Mouse (Mus musculus) forebrain, embryonic 12.5 days (tissue): Measurements from ENCODE around the gene Fat4. TPM values are rescaled to one million over a fixed set of nuclear protein-coding genes. Genes with fewer than 3 reads are reported as not detected.

ENCODE experiments used
- ATAC-seq: fragments of 200-750 bp; cut with Nextera tagmentation; 2 replicates; pipeline ENCODE4 v1.8.0; 2017; ENCODE audit warnings: moderate TSS enrichment; ENCODE audit not compliant: low FRiP score
- H3K27ac ChIP-seq: fragments of 300-500 bp; sonication (generic); 2 replicates; pipeline ENCODE4 v1.5.1; 2016; ENCODE audit warnings: mild to moderate bottlenecking
- H3K27me3 ChIP-seq: fragments of 300-500 bp; sonication (generic); 2 replicates; pipeline ENCODE4 v1.6.1; 2016; ENCODE audit warnings: mild to moderate bottlenecking
- H3K36me3 ChIP-seq: fragments of 300-500 bp; sonication (generic); replicated peaks from 2 replicates; pipeline ENCODE4 v1.6.1; 2016; ENCODE audit warnings: mild to moderate bottlenecking
- H3K4me1 ChIP-seq: fragments of 300-500 bp; sonication (generic); 2 replicates; pipeline ENCODE4 v1.6.1; 2016
- H3K4me2 ChIP-seq: fragments of 300-500 bp; sonication (generic); 2 replicates; pipeline ENCODE4 v1.6.1; 2016; ENCODE audit warnings: mild to moderate bottlenecking, moderate library complexity
- H3K4me3 ChIP-seq: fragments of 300-500 bp; sonication (generic); replicated peaks from 2 replicates; pipeline ENCODE4 v1.5.1; 2016; ENCODE audit warnings: mild to moderate bottlenecking
- H3K9ac ChIP-seq: fragments of 300-500 bp; sonication (generic); 2 replicates; pipeline ENCODE4 v1.6.1; 2016; ENCODE audit warnings: mild to moderate bottlenecking
- H3K9me3 ChIP-seq: fragments of 300-500 bp; sonication (generic); 2 replicates; pipeline ENCODE4 v1.6.1; 2016
- WGBS: fragments of 180-500 bp; shearing (Covaris S2); methylation state at CpG from one replicate; pipeline ENCODE4 v1.1.7; 2016; 5-methylcytosine and 5-hydroxymethylcytosine counted together
- polyA plus RNA-seq: library from polyadenylated mRNA; unstranded; fragments of >200 nt; fragmentation: Nextera tagmentation; extraction: Ambion mirVana; gene quantifications from 2 replicates; pipeline ENCODE4 v1.2.1, GENCODE M21; 2016

Fat4 gene
- polyA plus RNA-seq, 1 experiment from 2014 or later, result 15.6 TPM

DNA sequence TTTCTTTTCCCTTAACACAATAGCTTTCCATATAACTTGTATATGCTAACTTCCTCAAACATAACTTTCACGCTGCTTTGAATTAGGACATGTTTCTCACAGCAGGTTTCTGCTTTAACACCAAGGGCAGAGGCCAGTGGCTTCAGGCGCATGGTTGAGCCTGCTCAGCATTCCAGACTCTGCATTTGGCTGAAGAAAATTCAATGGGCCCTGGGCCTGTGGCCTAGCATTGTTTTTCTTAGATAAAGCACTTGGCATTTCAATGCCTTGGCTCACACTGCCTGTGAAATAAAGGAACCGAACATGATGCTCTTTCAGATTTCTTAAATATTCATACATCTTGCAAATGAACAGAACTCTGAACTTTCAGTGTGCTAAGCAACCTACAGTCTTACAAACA, 52.8 kb downstream of the Fat4 start:
- no peak overlapping the region for H3K4me3 ChIP-seq
- peaks cover 17% of the 10 kb centered on the region for H3K36me3 ChIP-seq
- no peaks in the 10 kb centered on the region for H3K9me3 ChIP-seq
- WGBS, result 13% methylated on average over 3 of the region's 3 CpGs
- H3K4me2 ChIP-seq, result no peak overlapping the region
- no peak for ATAC-seq
- no peak overlapping the region for H3K27ac ChIP-seq
- H3K9ac ChIP-seq, result no peak overlapping the region
- H3K27me3 ChIP-seq, result no peaks in the 10 kb centered on the region
- H3K4me1 ChIP-seq, result peaks cover 21% of the 10 kb centered on the region

DNA sequence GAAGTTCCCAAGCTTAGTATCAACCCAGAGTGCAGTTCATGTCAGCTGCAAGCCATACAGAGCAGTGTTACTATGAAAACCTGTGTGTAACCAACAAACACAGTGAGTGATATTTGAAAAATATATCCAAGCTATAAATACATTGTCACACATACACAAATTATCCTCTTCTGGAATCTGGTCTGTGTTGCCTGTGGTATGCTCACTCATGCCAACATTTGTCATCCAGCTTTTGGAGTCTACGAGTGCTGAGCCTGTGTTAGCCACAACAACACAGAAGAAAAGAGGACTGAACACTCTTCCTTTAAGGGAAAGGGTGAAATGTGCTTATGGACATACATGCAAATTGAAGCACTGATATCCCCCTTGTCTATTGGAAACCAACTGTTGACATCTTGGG, 53.6 kb downstream of the Fat4 start:
- H3K27me3 ChIP-seq, result no peaks in the 10 kb centered on the region
- no peak overlapping the region for H3K4me2 ChIP-seq
- peaks cover 17% of the 10 kb centered on the region for H3K4me1 ChIP-seq
- no peak overlapping the region for H3K4me3 ChIP-seq
- ATAC-seq, result no peak
- H3K27ac ChIP-seq, result no peak overlapping the region
- H3K36me3 ChIP-seq, result peaks cover 17% of the 10 kb centered on the region
- WGBS, result 76% methylated on average over 1 of the region's 1 CpGs
- H3K9me3 ChIP-seq, result no peaks in the 10 kb centered on the region
- H3K9ac ChIP-seq, result no peak overlapping the region

DNA sequence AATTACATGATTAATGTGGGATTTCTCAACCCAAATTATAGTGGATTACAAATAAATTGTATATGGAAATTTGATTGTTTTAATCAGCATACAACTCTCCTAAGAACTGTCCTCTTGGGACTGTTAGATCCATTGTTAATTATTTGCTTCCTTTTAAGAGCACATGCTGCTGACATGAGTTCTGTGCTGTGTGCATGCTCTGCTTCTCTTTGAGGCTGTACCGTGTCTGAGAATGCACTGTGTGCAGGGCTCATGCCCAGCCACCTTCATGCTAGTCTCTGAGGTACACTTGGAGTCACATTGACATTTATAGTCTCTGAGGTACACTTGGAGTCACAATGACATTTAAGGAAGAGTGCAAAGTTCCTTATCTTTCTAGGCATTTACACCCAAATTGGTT, 58.4 kb downstream of the Fat4 start:
- Histone ChIP-seq H3K9me3 (no peaks in the 10 kb centered on the region), H3K9ac (no peak overlapping the region), H3K36me3 (peaks cover 29% of the 10 kb centered on the region), H3K27me3 (no peaks in the 10 kb centered on the region), H3K27ac (no peak overlapping the region), H3K4me1 (0 out of 2 replicates have a peak, but pooled peaks cover 2% of the 10 kb centered on the region), H3K4me3 (no peak overlapping the region), H3K4me2 (no peak overlapping the region)
- 87% methylated on average over 1 of the region's 1 CpGs for WGBS
- no peak for ATAC-seq

DNA sequence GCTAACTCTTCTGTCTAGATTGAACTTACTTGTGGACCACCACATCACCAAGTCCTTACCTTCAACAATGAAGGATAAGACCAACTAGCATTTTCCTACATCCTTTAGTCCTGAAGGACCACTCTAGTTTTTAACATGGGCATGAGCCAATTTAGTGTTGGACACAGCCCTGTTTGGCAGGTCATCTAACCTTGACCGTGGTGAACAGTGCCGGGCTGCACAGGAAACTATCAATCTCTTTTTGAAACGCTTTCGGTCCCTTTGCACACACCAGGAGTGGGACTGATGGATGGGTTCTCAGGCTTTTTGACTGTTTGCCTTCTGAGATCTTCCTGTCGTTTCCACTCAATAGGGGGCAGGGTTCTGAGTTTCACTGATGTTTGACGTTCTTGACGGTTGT, 61.0 kb downstream of the Fat4 start:
- Histone ChIP-seq H3K27ac (no peak overlapping the region), H3K4me2 (no peak overlapping the region), H3K36me3 (peaks cover 29% of the 10 kb centered on the region), H3K9me3 (no peaks in the 10 kb centered on the region), H3K4me3 (no peak overlapping the region), H3K4me1 (no peaks in the 10 kb centered on the region), H3K9ac (no peak overlapping the region), H3K27me3 (no peaks in the 10 kb centered on the region)
- ATAC-seq, result no peak
- 86% methylated on average over 7 of the region's 7 CpGs for WGBS

DNA sequence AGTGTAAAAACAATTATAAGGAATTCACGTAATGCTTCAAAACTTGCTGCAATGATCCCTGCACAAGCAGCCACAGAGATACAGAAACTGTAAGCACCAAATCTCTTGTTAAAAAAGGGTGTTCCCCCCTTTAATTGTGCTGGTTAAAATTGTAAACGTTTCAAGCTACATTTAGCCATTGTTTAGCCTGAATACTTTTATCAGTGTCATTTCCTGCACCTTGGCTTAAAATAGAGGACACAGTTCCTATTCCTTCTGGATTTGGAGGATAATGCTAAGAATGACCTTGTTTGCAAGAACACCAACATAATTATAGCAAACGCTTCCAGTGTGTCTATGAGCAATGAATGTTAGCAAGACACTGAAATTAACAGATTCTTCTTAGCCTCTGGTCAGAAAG, 65.9 kb downstream of the Fat4 start:
- H3K9ac ChIP-seq, result no peak overlapping the region
- no peaks in the 10 kb centered on the region for H3K27me3 ChIP-seq
- no peak overlapping the region for H3K4me2 ChIP-seq
- H3K36me3 ChIP-seq, result peaks cover 47% of the 10 kb centered on the region
- H3K27ac ChIP-seq, result no peak overlapping the region
- no peaks in the 10 kb centered on the region for H3K9me3 ChIP-seq
- 77% methylated on average over 3 of the region's 3 CpGs for WGBS
- no peaks in the 10 kb centered on the region for H3K4me1 ChIP-seq
- H3K4me3 ChIP-seq, result no peak overlapping the region
- no peak for ATAC-seq

DNA sequence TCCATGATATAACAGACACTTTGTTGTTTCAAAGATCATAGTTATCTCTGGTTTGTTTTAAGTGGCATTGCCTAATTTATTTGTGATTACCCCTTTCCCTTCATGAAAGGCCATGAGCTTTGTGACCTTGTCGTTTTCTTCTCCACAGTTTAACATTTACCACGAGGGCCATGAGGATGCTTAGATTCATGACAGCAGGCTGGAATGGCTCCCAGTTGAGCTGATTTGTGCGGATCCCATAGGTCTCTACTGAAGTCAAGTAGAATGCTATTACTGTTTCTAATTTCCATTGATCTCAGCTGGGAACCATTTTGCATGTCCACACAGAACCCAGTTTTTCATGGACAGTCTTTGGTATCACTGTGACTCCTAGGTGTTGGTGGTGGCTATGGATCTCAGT, 67.5 kb downstream of the Fat4 start:
- ATAC-seq, result no peak
- Histone ChIP-seq H3K4me2 (no peak overlapping the region), H3K4me3 (no peak overlapping the region), H3K9ac (no peak overlapping the region), H3K4me1 (no peaks in the 10 kb centered on the region), H3K36me3 (peaks cover 58% of the 10 kb centered on the region), H3K27ac (no peak overlapping the region), H3K9me3 (no peaks in the 10 kb centered on the region), H3K27me3 (no peaks in the 10 kb centered on the region)
- 80% methylated on average over 3 of the region's 3 CpGs for WGBS

DNA sequence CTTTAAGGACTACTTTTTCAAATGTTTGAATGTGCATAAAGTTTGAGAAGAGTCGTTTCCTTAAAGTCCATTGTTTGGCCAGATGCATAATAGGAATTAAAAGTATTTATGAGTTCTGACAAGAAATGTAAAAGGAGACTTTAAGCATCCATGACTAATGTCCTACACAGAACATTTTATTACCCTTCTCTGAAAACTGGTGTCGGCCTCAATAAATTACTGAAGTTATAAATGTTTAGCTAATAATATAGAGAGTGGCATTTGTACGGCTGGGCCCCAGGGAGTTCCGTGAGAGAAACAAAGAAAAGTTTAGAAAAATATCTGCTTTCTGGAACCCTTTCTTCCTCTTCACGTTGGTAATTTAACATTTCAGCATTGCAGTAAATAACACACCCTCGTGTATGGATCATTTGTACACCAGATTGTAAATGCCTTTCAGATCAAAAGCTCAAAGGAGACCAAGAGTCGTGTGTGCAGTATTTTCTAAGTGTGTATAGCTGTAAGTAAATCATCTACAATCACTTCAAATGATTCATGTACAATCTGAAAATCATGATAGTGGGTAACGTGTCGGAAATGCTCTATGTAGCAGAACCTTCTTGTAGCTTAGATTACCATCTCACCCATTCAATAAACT, 69.4 kb downstream of the Fat4 start:
- no peaks in the 10 kb centered on the region for H3K4me1 ChIP-seq
- H3K9me3 ChIP-seq, result no peaks in the 10 kb centered on the region
- peaks cover 45% of the 10 kb centered on the region for H3K36me3 ChIP-seq
- WGBS, result 91% methylated on average over 9 of the region's 9 CpGs
- no peak for ATAC-seq
- H3K4me3 ChIP-seq, result no peak overlapping the region
- H3K27me3 ChIP-seq, result no peaks in the 10 kb centered on the region
- no peak overlapping the region for H3K9ac ChIP-seq
- no peak overlapping the region for H3K4me2 ChIP-seq
- H3K27ac ChIP-seq, result no peak overlapping the region

DNA sequence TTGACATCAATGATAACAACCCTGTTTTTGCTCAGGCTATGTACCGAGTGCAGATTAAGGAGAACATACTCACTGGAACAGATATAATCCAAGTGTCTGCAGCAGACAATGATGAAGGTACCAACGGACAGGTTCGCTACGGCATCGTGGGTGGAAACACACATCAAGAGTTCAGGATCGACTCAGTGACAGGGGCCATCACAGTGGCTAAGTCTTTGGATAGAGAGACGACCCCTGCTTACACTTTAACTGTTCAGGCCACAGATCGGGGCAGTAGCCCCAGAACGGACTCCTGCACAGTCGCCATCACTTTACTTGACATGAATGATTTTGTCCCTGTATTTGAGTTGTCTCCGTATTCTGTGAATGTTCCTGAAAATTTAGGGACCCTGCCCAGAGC, 70.4 kb downstream of the Fat4 start:
- no peaks in the 10 kb centered on the region for H3K27me3 ChIP-seq

DNA sequence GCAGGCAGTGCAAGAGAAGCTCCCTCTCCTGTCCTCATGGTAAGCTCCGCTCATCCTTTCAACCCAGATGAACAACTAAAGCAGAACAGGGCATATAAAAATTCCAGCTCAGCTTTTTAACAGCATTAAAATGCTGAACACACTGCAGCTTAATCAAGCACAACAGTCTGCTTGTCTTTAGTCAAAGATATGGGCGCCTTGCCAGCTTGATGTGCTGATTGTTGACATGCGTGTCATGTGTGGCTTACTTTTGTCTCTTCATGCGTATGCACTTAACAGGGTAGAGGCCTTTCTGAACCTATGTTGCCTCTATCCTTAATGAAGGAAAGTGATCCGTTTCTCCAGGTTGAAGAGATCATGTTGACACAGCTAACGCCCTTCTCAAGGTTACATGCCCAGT, 75.6 kb downstream of the Fat4 start:
- no peak for ATAC-seq
- H3K27me3 ChIP-seq, result no peaks in the 10 kb centered on the region
- no peak overlapping the region for H3K4me2 ChIP-seq
- H3K9me3 ChIP-seq, result no peaks in the 10 kb centered on the region
- peaks cover 21% of the 10 kb centered on the region for H3K36me3 ChIP-seq
- H3K27ac ChIP-seq, result no peak overlapping the region
- no peak overlapping the region for H3K9ac ChIP-seq
- peaks cover 5% of the 10 kb centered on the region for H3K4me1 ChIP-seq
- 72% methylated on average over 6 of the region's 6 CpGs for WGBS
- no peak overlapping the region for H3K4me3 ChIP-seq

More for the DNA sequence above, 70.4 kb downstream of the Fat4 start:
- H3K4me2 ChIP-seq, result no peak overlapping the region
- no peak overlapping the region for H3K27ac ChIP-seq
- no peaks in the 10 kb centered on the region for H3K9me3 ChIP-seq
- H3K4me3 ChIP-seq, result no peak overlapping the region
- WGBS, result 94% methylated on average over 11 of the region's 11 CpGs
- no peak overlapping the region for H3K9ac ChIP-seq
- H3K4me1 ChIP-seq, result peaks cover 4% of the 10 kb centered on the region
- no peak for ATAC-seq
- peaks cover 44% of the 10 kb centered on the region for H3K36me3 ChIP-seq

DNA sequence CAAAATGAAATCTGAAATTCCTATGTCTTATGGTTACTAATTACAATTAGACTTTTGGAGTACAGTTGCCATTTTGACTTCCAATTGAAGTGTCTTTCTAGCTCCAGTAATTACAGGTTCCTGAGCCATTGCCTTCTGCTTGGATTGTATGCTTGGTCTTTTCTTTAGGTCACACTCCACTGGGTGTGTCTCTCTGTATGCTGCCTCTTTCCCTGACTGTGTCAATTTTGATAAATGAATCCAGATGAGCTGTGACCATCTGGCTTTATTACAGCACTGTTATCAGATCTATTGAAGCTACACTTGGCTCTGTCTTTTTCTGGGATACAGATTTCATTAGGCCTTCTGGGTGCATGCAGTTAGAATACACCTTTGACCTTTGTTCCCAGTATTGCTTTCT, 80.7 kb downstream of the Fat4 start:
- H3K27ac ChIP-seq, result no peak overlapping the region
- H3K9ac ChIP-seq, result no peak overlapping the region
- H3K4me2 ChIP-seq, result no peak overlapping the region
- no peaks in the 10 kb centered on the region for H3K27me3 ChIP-seq
- ATAC-seq, result no peak
- no peaks in the 10 kb centered on the region for H3K9me3 ChIP-seq
- no peaks in the 10 kb centered on the region for H3K4me1 ChIP-seq
- no peak overlapping the region for H3K4me3 ChIP-seq
- peaks cover 17% of the 10 kb centered on the region for H3K36me3 ChIP-seq

DNA sequence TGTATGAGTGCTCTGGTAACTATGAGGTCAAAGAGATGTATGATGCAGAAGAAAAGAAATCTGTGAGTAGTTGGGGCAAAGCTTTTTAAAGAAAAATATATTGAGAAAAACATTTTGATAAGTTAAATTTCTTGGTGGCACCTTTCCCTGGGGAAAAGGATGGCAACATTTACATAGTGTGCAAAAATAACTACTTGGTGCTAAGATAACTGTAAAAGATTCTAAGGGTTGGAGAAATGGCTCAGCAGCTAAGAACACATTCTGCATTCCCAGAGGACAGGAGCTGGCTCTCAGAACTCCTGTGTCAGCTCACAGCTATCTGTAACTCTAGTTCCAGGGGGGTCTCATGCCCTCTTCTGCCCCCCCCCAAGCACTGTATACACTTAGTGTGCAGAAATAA, 99.6 kb downstream of the Fat4 start:
- Histone ChIP-seq H3K27ac (no peak overlapping the region), H3K36me3 (peaks cover 47% of the 10 kb centered on the region), H3K27me3 (no peaks in the 10 kb centered on the region), H3K4me2 (no peak overlapping the region), H3K4me3 (no peak overlapping the region), H3K9me3 (no peaks in the 10 kb centered on the region), H3K4me1 (no peaks in the 10 kb centered on the region), H3K9ac (no peak overlapping the region)
- no peak for ATAC-seq

DNA sequence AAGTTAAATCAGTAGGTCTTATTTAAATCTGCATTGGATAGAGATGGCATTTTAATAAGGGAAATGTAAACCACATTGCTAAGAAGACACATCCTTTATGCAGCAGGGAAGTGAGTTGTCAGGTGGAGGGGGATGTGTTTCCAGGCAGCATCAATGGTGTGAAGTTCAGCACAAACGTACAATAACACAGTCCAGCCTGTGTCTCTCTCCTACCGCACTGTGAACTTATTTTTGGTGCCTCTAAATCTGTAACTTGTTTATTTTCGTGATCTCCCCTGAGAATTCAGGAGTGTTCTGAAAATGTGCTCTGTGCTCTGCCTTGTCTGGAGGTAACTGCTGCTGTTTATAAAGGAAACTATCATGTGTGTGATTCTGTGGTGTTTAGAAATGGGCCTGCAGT, 102.4 kb downstream of the Fat4 start:
- H3K4me2 ChIP-seq, result no peak overlapping the region
- peaks cover 24% of the 10 kb centered on the region for H3K36me3 ChIP-seq
- H3K27me3 ChIP-seq, result no peaks in the 10 kb centered on the region
- H3K4me3 ChIP-seq, result no peak overlapping the region
- no peaks in the 10 kb centered on the region for H3K9me3 ChIP-seq
- no peaks in the 10 kb centered on the region for H3K4me1 ChIP-seq
- H3K9ac ChIP-seq, result no peak overlapping the region
- H3K27ac ChIP-seq, result no peak overlapping the region
- WGBS, result 82% methylated on average over 3 of the region's 3 CpGs
- no peak for ATAC-seq

DNA sequence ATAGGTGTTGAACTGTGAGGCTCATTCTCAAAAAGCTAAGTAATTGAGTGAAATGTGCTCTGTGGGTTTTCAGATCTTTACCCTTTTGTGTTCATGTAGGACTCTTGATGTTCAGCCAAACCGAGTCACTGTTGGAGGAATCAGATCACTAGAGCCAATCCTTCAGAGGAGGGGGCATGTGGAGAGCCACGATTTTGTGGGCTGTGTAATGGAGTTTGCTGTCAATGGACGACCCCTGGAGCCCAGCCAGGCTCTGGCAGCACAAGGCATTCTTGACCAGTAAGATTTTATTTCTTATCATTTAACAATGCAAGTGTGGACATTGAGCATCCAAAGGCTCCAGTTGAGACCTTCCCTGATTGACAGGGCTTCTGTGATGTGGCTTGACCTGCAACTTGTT, 113.3 kb downstream of the Fat4 start:
- Histone ChIP-seq H3K4me2 (no peak overlapping the region), H3K36me3 (peaks cover 60% of the 10 kb centered on the region), H3K4me3 (no peak overlapping the region), H3K4me1 (no peaks in the 10 kb centered on the region), H3K9ac (no peak overlapping the region), H3K27me3 (no peaks in the 10 kb centered on the region), H3K9me3 (no peaks in the 10 kb centered on the region), H3K27ac (no peak overlapping the region)
- ATAC-seq, result no peak
- 75% methylated on average over 3 of the region's 3 CpGs for WGBS
